Mouse (Mus musculus): ENCODE measurements at regions not wholly inside any gene's neighbourhood (a gene's known extent, or its start where the extent isn't known, plus 50 kb on each side); places are given as distances from the start of the nearest gene placed in this dataset.

DNA sequence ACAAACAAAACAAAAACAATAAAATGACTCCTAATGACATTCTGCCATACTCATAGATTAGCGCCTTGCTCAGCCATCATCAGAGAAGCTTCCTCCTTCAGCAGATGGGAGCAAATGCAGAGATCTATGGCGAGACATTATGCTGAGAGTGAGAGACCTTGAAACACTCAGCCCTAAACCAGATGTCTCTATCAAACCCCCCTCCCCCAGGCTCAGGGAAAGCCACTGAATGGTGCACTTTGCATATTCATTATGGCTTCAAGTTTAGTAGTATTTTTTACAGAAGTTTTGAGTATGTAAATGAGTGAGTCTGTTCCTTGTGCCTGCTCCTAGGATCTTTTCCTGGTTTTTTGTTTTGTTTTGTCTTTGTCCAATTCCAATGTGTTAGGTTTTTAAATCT is 73.9 kb upstream of the Dapk1 start:
- no peak for TF ChIP-seq CTCF (IDR thresholded peaks at IDR 0.05)
- ATAC-seq = no peak
- POLR2A ChIA-PET = interaction anchor here (0.7 kb wide), 1 partner anchor 9 kb away, joined by 3 read pairs; no protein-coding TSS in a partner anchor

DNA sequence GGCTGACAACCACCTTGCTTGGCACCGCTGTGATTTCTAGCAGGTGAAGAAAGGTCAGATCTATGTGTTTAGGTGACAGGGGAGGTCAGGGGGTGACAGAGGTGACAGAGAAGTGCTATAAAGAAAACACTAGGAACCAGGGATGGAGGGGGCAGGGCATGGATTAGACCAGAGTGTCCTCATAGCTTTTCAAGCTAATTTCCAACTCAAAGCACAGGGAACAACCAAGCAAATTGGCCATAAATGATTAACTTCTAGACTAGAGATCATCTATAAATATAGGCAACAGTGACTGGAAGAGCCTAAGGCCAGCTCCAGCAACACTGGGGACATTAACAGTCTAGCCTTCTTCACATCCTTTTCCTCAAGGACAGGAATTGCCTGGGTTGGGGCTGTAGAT is 72.9 kb upstream of the Dapk1 start:
- in situ Hi-C loops (cut with MboI; ENCODE audit: low pct_unique_long_range_greater_than_20kb) = no loop called here
- ATAC-seq = no peak
- H3K27me3 ChIP-seq = no peaks in the 10 kb centered on the region
- POLR2A ChIA-PET = no interaction called here
- no peak for TF ChIP-seq CTCF (IDR thresholded peaks at IDR 0.05)
- no peak for DNase-seq (ENCODE audit: low read depth, low spot score)
- CTCF ChIA-PET = interaction anchor here (1.6 kb wide), 1 partner anchor 16 kb away, joined by 3 read pairs; no protein-coding TSS in a partner anchor

More for the DNA sequence above, 73.9 kb upstream of the Dapk1 start:
- no peaks in the 10 kb centered on the region for H3K27me3 ChIP-seq
- in situ Hi-C loops (cut with MboI; ENCODE audit: low pct_unique_long_range_greater_than_20kb) = no loop called here
- CTCF ChIA-PET = interaction anchor here (1.6 kb wide), 1 partner anchor 17 kb away, joined by 3 read pairs; no protein-coding TSS in a partner anchor
- no peak for DNase-seq (ENCODE audit: low read depth, low spot score)

DNA sequence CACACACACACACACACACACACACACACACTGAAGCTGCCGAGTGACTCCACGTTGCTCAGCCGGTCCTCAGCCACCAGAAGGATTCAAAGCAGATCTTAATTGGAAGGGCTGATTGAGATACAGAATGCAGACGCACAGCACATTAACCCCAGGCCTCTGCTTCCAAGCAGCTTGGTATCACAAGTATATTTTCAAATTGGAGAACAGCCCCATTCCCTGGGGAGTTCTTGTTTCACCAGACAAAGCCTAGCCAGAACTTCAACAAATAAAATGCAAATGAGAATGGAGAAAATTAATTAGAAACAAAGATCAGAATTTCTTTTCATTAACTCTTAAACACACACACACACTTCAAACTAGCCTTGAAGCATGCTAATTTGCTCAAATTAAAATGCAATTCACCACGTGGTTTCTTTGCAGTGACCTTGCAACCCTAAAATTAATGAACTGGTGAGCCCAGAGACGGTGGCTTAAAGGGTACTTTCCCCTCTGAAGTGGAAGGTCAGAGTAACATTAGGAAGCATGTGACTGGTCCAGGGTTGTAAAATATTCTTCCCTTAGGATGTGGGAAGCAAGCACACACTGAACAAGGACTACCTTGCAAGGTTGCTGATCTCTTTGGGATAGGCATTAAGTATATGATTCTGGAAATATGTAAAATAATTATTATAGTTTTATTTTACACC is 72.2 kb upstream of the Dapk1 start:
- ChIA-PET CTCF (interaction anchor here (1.5 to 1.6 kb wide), 2 partner anchors 16 to 21 kb away, joined by 3 read pairs; no protein-coding TSS in a partner anchor), POLR2A (interaction anchor here (0.5 kb wide), 1 partner anchor 12 kb away, joined by 5 read pairs; no protein-coding TSS in a partner anchor)
- ATAC-seq (no peak), DNase-seq (ENCODE audit: low read depth, low spot score) (no peak)
- in situ Hi-C loops (cut with MboI; ENCODE audit: low pct_unique_long_range_greater_than_20kb) = no loop called here
- TF ChIP-seq CTCF (IDR thresholded peaks at IDR 0.05) = no peak
- H3K27me3 ChIP-seq = no peaks in the 10 kb centered on the region

DNA sequence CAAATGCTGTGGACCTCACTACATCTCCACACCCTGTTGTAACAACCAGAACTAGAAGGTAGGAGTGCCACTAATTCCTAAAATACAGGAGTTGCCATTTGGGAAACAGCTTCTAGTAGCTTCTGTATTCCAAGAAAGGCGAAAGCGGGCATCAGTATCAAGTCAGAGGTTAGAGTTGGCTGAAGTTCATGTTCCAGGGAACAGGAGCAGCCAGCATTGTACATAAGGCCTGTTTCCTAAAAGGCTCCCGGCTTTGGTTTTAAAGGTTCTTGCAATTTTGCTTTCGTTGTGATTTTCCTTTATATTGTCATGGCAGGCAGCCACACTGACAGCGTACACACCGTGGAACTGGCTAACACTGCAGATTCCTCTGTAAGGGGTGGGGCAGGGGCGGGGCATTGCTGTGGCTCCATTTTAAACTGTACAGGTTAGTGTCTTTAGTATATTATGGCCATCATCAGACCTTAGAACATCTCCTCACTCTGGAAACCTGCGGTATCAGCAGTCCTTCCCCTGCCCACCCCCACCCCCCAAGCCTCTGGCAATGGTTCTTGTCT is 67.8 kb upstream of the Dapk1 start:
- POLR2A ChIA-PET = no interaction called here
- in situ Hi-C loops (cut with MboI; ENCODE audit: low pct_unique_long_range_greater_than_20kb) = no loop called here
- no peak for DNase-seq (ENCODE audit: low read depth, low spot score)
- ATAC-seq = no peak
- TF ChIP-seq CTCF (IDR thresholded peaks at IDR 0.05) = no peak
- CTCF ChIA-PET = interaction anchor here (0.8 to 1.4 kb wide), 3 partner anchors 10 to 193 kb away, joined by 3 read pairs; no protein-coding TSS in a partner anchor
- H3K27me3 ChIP-seq = no peaks in the 10 kb centered on the region

DNA sequence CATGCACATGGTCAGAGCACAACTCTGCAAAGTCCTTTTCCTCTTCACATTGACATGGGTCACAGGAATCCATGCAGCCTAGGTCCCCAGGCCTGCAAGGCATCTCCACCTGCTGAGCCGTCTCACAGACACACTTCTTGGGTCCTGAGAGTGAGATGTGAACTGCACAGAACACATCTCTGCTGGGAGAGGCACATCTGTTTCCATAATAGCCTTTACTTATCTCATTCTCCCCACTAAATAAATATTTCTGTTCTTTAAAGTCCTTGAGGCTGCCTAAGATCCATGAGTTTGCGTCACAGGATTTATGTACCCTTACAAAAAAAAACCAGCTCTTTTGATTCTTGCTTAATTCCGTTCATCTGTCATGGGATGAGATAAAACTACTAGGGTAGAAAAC is 67.2 kb upstream of the Dapk1 start:
- DNase-seq (ENCODE audit: low read depth, low spot score) (peak; percentile 41), ATAC-seq (peak; percentile 53)
- in situ Hi-C loops (cut with MboI; ENCODE audit: low pct_unique_long_range_greater_than_20kb) = no loop called here
- ChIA-PET CTCF (interaction anchor here (1.0 to 1.4 kb wide), 2 partner anchors 52 to 192 kb away, joined by 3 to 4 read pairs; no protein-coding TSS in a partner anchor), POLR2A (no interaction called here)
- no peak for TF ChIP-seq CTCF (IDR thresholded peaks at IDR 0.05)
- H3K27me3 ChIP-seq = no peaks in the 10 kb centered on the region

DNA sequence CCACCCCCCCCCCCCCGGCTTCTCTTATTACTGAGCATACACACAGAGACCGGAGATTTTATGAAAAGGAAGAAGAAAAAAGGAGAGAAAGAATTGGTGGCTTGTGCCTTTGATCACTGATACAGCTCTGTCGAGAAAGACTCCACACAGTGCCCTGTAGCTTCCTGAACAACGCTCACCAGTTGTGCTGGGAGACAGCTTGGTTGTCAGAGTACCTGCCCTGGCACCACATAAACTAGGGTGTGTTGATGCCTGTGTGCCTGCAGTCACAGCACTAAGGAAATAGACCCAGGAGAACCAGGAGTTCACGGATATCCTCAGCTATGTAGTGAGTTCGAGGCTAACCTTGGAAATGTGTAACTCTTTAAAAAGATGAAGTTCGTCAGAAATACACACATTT is 66.7 kb upstream of the Dapk1 start:
- ATAC-seq = no peak
- TF ChIP-seq CTCF (IDR thresholded peaks at IDR 0.05) = no peak
- POLR2A ChIA-PET = no interaction called here
- no peak for DNase-seq (ENCODE audit: low read depth, low spot score)
- no peaks in the 10 kb centered on the region for H3K27me3 ChIP-seq
- in situ Hi-C loops (cut with MboI; ENCODE audit: low pct_unique_long_range_greater_than_20kb) = no loop called here
- CTCF ChIA-PET = interaction anchor here (1.0 to 1.8 kb wide), 3 partner anchors 8 to 191 kb away, joined by 3 to 5 read pairs (median 4); no protein-coding TSS in a partner anchor

DNA sequence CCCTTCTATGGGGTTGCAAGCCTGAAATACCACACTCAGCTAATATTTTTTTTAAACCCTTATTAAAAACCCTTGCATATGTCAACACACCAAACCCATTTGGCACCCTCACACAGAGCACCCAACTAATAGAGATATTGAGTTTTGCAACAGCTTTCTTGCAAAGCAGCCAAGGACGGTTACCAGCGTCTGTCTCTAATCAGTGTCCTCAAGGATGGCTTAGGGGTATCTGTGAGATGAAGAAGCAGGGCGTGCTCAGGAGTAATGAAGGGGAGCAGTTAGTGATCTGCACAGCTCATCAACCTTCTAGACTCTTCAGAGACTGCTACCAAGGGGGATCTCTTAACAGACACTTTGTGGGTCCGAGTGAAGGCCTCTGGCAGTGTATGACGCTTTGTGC is 65.0 kb upstream of the Dapk1 start:
- no peak for TF ChIP-seq CTCF (IDR thresholded peaks at IDR 0.05)
- DNase-seq (ENCODE audit: low read depth, low spot score) (no peak), ATAC-seq (no peak)
- no peaks in the 10 kb centered on the region for H3K27me3 ChIP-seq
- in situ Hi-C loops (cut with MboI; ENCODE audit: low pct_unique_long_range_greater_than_20kb) = no loop called here
- POLR2A ChIA-PET = no interaction called here
- CTCF ChIA-PET = interaction anchor here (1.0 to 1.8 kb wide), 2 partner anchors 10 to 39 kb away, joined by 3 to 5 read pairs; no protein-coding TSS in a partner anchor

DNA sequence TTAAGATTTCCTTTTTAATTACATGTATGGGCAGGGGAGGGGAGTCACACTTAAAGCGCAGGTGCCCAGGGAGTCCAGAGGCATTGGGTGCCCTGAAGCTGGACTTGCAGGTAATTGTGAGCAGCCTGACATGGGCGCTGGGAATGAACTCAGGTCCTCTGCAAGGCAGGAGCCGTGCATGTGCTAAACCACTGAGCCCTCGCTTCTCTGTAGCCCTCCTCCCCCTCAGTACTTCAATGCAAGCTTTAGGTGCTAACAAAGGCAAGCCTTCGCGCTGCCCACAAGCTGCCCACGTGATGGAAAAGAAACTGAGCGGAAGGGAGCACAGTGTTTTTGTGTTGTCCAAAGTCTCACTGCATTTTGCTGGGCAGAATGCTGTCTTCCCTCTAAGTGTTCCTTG is 63.6 kb upstream of the Dapk1 start:
- DNase-seq (ENCODE audit: low read depth, low spot score) (no peak), ATAC-seq (no peak)
- TF ChIP-seq CTCF (IDR thresholded peaks at IDR 0.05) = no peak
- CTCF ChIA-PET = interaction anchor here (0.7 kb wide), 1 partner anchor 21 kb away, joined by 3 read pairs; no protein-coding TSS in a partner anchor
- in situ Hi-C loops (cut with MboI; ENCODE audit: low pct_unique_long_range_greater_than_20kb) = no loop called here
- POLR2A ChIA-PET = no interaction called here
- no peaks in the 10 kb centered on the region for H3K27me3 ChIP-seq

DNA sequence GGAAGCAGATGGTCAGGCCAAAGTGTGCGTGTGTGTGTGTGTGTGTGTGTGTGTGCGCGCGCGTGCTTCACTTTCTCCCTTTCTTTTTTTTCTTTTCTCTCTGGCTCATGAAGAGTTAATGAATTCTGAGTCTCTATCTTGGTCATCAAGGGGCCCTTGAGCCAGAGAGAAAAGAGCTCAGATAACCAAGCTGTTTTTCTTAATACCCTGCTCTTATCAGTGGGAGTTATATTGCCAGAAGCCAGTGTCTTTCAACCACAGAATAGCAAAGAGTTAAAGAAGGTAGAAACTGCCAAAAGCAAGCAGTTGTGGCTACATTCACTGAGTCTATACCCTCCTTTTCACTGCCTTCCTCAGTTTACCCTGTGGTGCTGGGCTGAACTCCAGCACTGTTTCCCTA is 60.6 kb upstream of the Dapk1 start:
- TF ChIP-seq CTCF (IDR thresholded peaks at IDR 0.05) = no peak
- ChIA-PET POLR2A (interaction anchor here (0.6 kb wide), 1 partner anchor 11 kb away, joined by 5 read pairs; no protein-coding TSS in a partner anchor), CTCF (no interaction called here)
- in situ Hi-C loops (cut with MboI; ENCODE audit: low pct_unique_long_range_greater_than_20kb) = no loop called here
- H3K27me3 ChIP-seq = no peaks in the 10 kb centered on the region
- DNase-seq (ENCODE audit: low read depth, low spot score) (no peak), ATAC-seq (no peak)

DNA sequence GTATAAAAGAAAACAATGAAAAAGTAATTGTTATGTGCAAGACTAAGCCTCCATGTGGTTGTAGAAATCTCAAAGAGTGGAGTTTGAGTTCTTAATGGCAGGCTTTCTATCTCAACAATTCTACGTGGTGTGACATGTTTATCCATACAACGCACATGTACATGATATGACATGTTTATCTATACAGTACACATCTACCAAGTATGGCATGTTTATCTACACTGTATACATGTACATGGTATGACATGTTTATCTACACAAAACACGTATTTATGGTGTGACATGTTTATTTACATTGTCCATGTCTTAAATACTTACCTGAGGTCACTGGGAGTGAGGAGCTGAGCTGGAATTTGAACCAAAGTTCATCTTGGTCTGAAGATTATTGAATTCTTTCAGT is 57.4 kb upstream of the Dapk1 start:
- no peak for TF ChIP-seq CTCF (IDR thresholded peaks at IDR 0.05)
- H3K27me3 ChIP-seq = no peaks in the 10 kb centered on the region
- no peak for DNase-seq (ENCODE audit: low read depth, low spot score)
- CTCF ChIA-PET = interaction anchor here (0.9 to 1.3 kb wide), 2 partner anchors 11 to 13 kb away, joined by 3 to 4 read pairs; no protein-coding TSS in a partner anchor
- POLR2A ChIA-PET = no interaction called here
- ATAC-seq = no peak
- in situ Hi-C loops (cut with MboI; ENCODE audit: low pct_unique_long_range_greater_than_20kb) = no loop called here
